18 mouse cellular contexts compared by ENCODE assay signal in genomic region chr14:117906361-117906760, GRCm38 (mm10).
DNase-seq lines count a peak whose midpoint lies in the region; ATAC-seq and TF ChIP-seq lines count a peak whose summit lies in the region.
"Had no signal": no experiment of that assay in that cellular context is flagged by ENCODE, and none has a peak within 500 bp of the region (broad histone marks: within the 10 kb centered on the region; RNA-seq: fewer than 3 reads in every experiment).

No protein-coding gene starts in this region.

- 69% methylated on average over 5 of the region's 5 CpGs for WGBS in kidney, postnatal 0 days
- whole genome bisulfite sequencing in forebrain, embryonic 16.5 days = 34% methylated on average over 5 of the region's 5 CpGs
- 23% methylated on average over 5 of the region's 5 CpGs for WGBS in hindbrain, embryonic 15.5 days
- 37% methylated on average over 5 of the region's 5 CpGs for WGBS in neural tube, embryonic 12.5 days

- H3K9me3 ChIP-seq in kidney, postnatal 0 days (replicated peaks; ENCODE audit: low read length) = no peaks in the 10 kb centered on the region
- no peaks in the 10 kb centered on the region for H3K9me3 ChIP-seq in forebrain, embryonic 16.5 days (ENCODE audit: control insufficient read depth, low read length)
- H3K9me3 ChIP-seq in hindbrain, embryonic 15.5 days = no peaks in the 10 kb centered on the region
- no peaks in the 10 kb centered on the region for H3K9me3 ChIP-seq in neural tube, embryonic 12.5 days
- H3K9me3 ChIP-seq: limb, embryonic 12.5 days; liver, embryonic 13.5 days; lung, embryonic 15.5 days had no signal

- H3K9ac ChIP-seq in kidney, postnatal 0 days (ENCODE audit: low read depth, low read length) = no peak overlapping the region
- no peak overlapping the region for H3K9ac ChIP-seq in forebrain, embryonic 16.5 days (replicated peaks; ENCODE audit: low read depth, low read length)
- no peak overlapping the region for H3K9ac ChIP-seq in hindbrain, embryonic 15.5 days
- H3K9ac ChIP-seq in neural tube, embryonic 12.5 days = no peak overlapping the region
- H3K9ac ChIP-seq: limb, embryonic 12.5 days; liver, embryonic 13.5 days; lung, embryonic 15.5 days had no signal

- no peak for ATAC-seq in kidney, postnatal 0 days (replicated peaks; ENCODE audit: low FRiP score, low read depth)
- ATAC-seq in forebrain, embryonic 16.5 days = 0 out of 2 replicates have a peak, but pooled peaks have one; percentile 41
- ATAC-seq in hindbrain, embryonic 15.5 days (ENCODE audit: low FRiP score, low read depth) = peak; percentile 10; the same call in 1 of the 2 replicates
- ATAC-seq in neural tube, embryonic 12.5 days (ENCODE audit: low FRiP score, low read depth) = no peak; the same call in 1 of the 2 replicates
- ATAC-seq: intestine, postnatal 0 days had no signal

- no peak for TF ChIP-seq CTCF in kidney, postnatal 0 days (IDR thresholded peaks at IDR 0.05; ENCODE audit: low read depth)

- H3K36me3 ChIP-seq in kidney, postnatal 0 days (ENCODE audit: insufficient read depth, low read length) = no peaks in the 10 kb centered on the region
- no peaks in the 10 kb centered on the region for H3K36me3 ChIP-seq in forebrain, embryonic 16.5 days (ENCODE audit: control insufficient read depth, insufficient read depth)
- H3K36me3 ChIP-seq in hindbrain, embryonic 15.5 days = no peaks in the 10 kb centered on the region
- no peaks in the 10 kb centered on the region for H3K36me3 ChIP-seq in neural tube, embryonic 12.5 days
- H3K36me3 ChIP-seq: limb, embryonic 12.5 days; liver, embryonic 13.5 days; lung, embryonic 15.5 days had no signal

- no peak overlapping the region for H3K4me3 ChIP-seq in kidney, postnatal 0 days (replicated peaks; ENCODE audit: low read depth, low read length)
- H3K4me3 ChIP-seq in forebrain, embryonic 16.5 days (replicated peaks; ENCODE audit: low read length) = no peak overlapping the region
- H3K4me3 ChIP-seq in hindbrain, embryonic 15.5 days = no peak overlapping the region
- H3K4me3 ChIP-seq in neural tube, embryonic 12.5 days = no peak overlapping the region
- H3K4me3 ChIP-seq: limb, embryonic 12.5 days; liver, embryonic 13.5 days; lung, embryonic 15.5 days had no signal

- H3K4me1 ChIP-seq in kidney, postnatal 0 days (replicated peaks; ENCODE audit: insufficient read depth, low read length) = peaks cover 10% of the 10 kb centered on the region
- H3K4me1 ChIP-seq in forebrain, embryonic 16.5 days (replicated peaks; ENCODE audit: control insufficient read depth, insufficient read depth, low read length) = peaks cover 10% of the 10 kb centered on the region
- H3K4me1 ChIP-seq in hindbrain, embryonic 15.5 days (replicated peaks) = peaks cover 19% of the 10 kb centered on the region
- peaks cover 21% of the 10 kb centered on the region for H3K4me1 ChIP-seq in neural tube, embryonic 12.5 days

- DNase-seq in kidney, postnatal 0 days (ENCODE audit: low spot score) = no peak
- DNase-seq in kidney, postnatal 36 days = no peak
- DNase-seq in adipocyte (ENCODE audit: low spot score) = no peak
- no peak for DNase-seq in gastrocnemius, adult 18-20 months (ENCODE audit: low spot score)
- no peak for DNase-seq in right cerebral cortex, adult 18-20 months
- DNase-seq: adrenal gland, adult 2 months; cerebellum, adult 8-10 months; gastrocnemius, postnatal 25 days; kidney, postnatal 14 days; liver, embryonic 13.5 days; right cerebral cortex, postnatal 4 days; thymus, adult 2 months had no signal

- 0 out of 2 replicates have a peak overlapping the region, but pooled peaks have one; percentile 24 for H3K4me2 ChIP-seq in kidney, postnatal 0 days (ENCODE audit: low read length)
- H3K4me2 ChIP-seq in forebrain, embryonic 16.5 days (ENCODE audit: low read length) = no peak overlapping the region
- 0 out of 2 replicates have a peak overlapping the region, but pooled peaks have one; percentile 21 for H3K4me2 ChIP-seq in hindbrain, embryonic 15.5 days
- H3K4me2 ChIP-seq in neural tube, embryonic 12.5 days (replicated peaks) = peak overlapping the region; percentile 39; the same call in 1 of the 2 replicates
- H3K4me2 ChIP-seq: limb, embryonic 12.5 days; liver, embryonic 13.5 days had no signal

- no peak overlapping the region for H3K27ac ChIP-seq in kidney, postnatal 0 days
- no peak overlapping the region for H3K27ac ChIP-seq in forebrain, embryonic 16.5 days (ENCODE audit: low read length)
- no peak overlapping the region for H3K27ac ChIP-seq in hindbrain, embryonic 15.5 days (replicated peaks)
- H3K27ac ChIP-seq in neural tube, embryonic 12.5 days = no peak overlapping the region
- H3K27ac ChIP-seq: liver, embryonic 13.5 days; lung, embryonic 15.5 days had no signal

- H3K27me3 ChIP-seq in kidney, postnatal 0 days (ENCODE audit: insufficient read depth, low read length) = no peaks in the 10 kb centered on the region
- H3K27me3 ChIP-seq in forebrain, embryonic 16.5 days (replicated peaks; ENCODE audit: control insufficient read depth, insufficient read depth, low read length) = no peaks in the 10 kb centered on the region
- H3K27me3 ChIP-seq in hindbrain, embryonic 15.5 days = no peaks in the 10 kb centered on the region
- no peaks in the 10 kb centered on the region for H3K27me3 ChIP-seq in neural tube, embryonic 12.5 days (replicated peaks)
- H3K27me3 ChIP-seq: limb, embryonic 12.5 days; liver, embryonic 13.5 days; lung, embryonic 15.5 days had no signal

Comparison
In these comparisons a context has a peak if more than half of its experiments do, and no peak if none do; other contexts are left out.
1. ATAC-seq: peak in forebrain, embryonic 16.5 days (single experiment) and hindbrain, embryonic 15.5 days (single experiment); none in kidney, postnatal 0 days (single experiment) and neural tube, embryonic 12.5 days (single experiment).